Mouse (Mus musculus): Measurements from ENCODE around the gene Flt1. TPM values are rescaled to one million over a fixed set of nuclear protein-coding genes. Genes with fewer than 3 reads are reported as not detected.

Flt1 gene
- 11.1 and 12.0 TPM in 2 replicates for polyA plus RNA-seq (2015; fragmentation: Nextera tagmentation; extraction: Ambion mirVana)

DNA sequence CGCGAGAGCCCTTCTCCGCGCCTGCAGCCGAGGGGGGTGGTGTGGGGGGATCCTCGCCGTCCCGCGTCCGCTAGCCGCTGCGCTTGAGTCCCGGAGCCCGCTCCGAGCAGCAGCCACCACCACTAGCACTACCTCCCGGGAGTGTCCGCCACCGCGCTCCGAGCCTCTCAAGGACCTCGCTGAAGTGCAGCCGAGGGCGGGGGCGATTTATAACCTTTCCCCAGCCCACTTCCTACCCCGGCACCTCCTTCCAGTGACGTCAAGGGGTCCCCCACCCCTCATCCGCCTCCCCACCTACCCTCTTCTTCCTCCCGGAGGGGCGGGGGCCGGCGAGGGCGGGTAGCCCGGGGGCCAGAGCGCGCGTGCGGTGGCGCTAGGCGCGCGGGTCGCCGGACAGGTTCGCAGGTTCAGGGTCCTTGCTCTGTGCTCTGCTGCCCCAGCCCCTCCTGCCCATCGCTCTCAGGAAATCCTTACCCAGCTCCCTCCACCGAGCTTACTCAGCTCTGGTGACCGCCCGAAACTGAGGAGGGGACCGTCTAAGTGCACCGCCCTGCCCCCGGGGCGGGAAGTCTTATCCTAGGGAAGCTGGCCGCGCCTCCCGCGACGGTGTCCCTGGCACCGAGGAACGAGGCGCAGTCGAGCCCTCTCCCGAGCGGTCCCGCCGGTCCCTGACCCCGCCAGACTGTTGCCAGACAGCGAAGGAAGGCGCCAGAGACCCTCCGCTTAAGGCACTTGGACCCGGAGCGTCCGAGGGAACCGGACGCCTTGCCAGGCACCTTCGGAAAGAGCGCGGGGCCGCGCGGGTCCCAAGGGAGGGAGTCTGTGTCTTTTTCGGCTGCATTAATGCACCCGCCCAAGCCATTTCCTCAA, at the start of gene Flt1:
Flt1 (minus strand) TSS at position 181 of the 870 bp plus-strand sequence.
- H3K4me3 ChIP-seq = peak within 1 kb of the TSS; percentile 43
- no peak within 1 kb of the TSS for H3K27ac ChIP-seq
- WGBS = under 1% methylated on average over 79 of the region's 82 CpGs
- no peaks in the 10 kb centered on the region for H3K36me3 ChIP-seq
- H3K27me3 ChIP-seq = peaks cover 95% of the 10 kb centered on the region
- ATAC-seq (ENCODE audit: low FRiP score) = peak; percentile 60
- H3K9ac ChIP-seq = peak within 1 kb of the TSS; percentile 58
- no peaks in the 10 kb centered on the region for H3K9me3 ChIP-seq
- H3K4me2 ChIP-seq = peak within 1 kb of the TSS; percentile 65
- H3K4me1 ChIP-seq (replicated peaks) = peaks cover 18% of the 10 kb centered on the region

DNA sequence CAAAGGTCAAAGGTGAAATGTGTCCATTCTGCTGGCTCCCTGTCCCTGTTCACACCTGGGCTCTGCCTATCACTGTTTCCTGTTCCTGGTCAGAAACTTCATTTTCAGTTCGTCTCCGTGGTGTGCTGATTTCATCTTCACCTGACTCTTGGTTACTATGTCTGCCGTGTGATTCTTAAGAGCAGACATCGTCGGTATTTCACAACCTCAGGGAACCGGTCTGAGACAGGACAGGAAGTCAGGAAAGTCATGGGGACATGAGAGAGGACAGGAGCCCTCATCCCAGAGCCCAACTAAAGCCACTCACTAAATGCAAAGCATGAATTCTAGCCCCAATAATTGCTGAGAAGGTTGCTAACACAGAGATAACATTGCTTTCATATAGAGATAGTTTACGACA, 49.4 kb upstream of the Flt1 start:
- Histone ChIP-seq H3K36me3 (no peaks in the 10 kb centered on the region), H3K4me3 (no peak overlapping the region), H3K27ac (no peak overlapping the region), H3K4me1 (replicated peaks) (no peaks in the 10 kb centered on the region), H3K27me3 (no peaks in the 10 kb centered on the region), H3K4me2 (no peak overlapping the region), H3K9ac (no peak overlapping the region), H3K9me3 (no peaks in the 10 kb centered on the region)
- ATAC-seq (ENCODE audit: low FRiP score) = no peak
- WGBS = 88% methylated on average over 7 of the region's 7 CpGs

DNA sequence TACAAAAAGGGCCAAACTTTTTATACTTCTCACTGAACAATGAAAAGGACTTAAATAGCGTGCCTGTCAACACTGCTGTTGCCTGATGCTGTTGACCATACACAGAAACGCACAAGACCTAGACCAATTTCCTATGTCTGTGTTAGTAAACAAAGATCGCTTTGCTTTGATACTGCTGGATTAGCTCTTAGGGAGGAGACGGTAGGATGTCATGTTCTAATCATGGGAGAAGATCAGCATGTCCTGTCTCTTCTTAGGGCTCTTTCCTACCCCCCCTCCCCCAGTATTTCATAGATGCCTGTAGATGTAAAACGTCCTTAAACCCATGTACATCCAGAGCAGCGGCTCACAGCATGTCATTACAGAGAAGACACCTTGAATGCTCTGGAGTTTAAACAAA, 44.1 kb upstream of the Flt1 start:
- no peaks in the 10 kb centered on the region for H3K36me3 ChIP-seq
- no peaks in the 10 kb centered on the region; the same call in 1 of the 2 replicates for H3K4me1 ChIP-seq (replicated peaks)
- no peak for ATAC-seq (ENCODE audit: low FRiP score)
- no peaks in the 10 kb centered on the region for H3K9me3 ChIP-seq
- no peaks in the 10 kb centered on the region for H3K27me3 ChIP-seq
- H3K27ac ChIP-seq = no peak overlapping the region
- H3K4me2 ChIP-seq = no peak overlapping the region
- no peak overlapping the region for H3K4me3 ChIP-seq
- H3K9ac ChIP-seq = no peak overlapping the region
- WGBS = 84% methylated on average over 6 of the region's 6 CpGs

DNA sequence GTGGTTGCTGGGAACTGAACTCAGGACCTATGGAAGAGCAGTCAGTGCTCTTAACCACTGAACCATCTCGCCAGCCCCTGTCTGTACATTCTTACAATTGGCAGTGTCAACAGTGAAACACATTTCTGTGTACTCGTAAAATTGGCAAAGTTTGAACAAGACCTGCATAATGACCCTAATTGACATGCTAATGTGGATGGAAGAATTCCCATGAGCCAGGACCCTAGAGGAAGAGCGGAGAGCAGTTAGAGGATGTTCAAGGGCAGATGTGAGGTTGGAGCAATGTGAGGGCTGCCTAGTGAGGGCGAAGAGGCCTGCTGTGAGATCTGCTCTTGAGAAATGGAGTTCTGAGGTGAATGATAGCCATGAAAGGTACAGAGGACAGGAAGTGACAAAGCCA, 38.2 kb upstream of the Flt1 start:
- H3K9me3 ChIP-seq = no peaks in the 10 kb centered on the region
- no peaks in the 10 kb centered on the region; the same call in 1 of the 2 replicates for H3K4me1 ChIP-seq (replicated peaks)
- no peak overlapping the region for H3K27ac ChIP-seq
- WGBS = 80% methylated on average over 4 of the region's 4 CpGs
- no peak overlapping the region for H3K9ac ChIP-seq
- no peak for ATAC-seq (ENCODE audit: low FRiP score)
- H3K4me2 ChIP-seq = no peak overlapping the region
- H3K4me3 ChIP-seq = no peak overlapping the region
- 0 out of 2 replicates have a peak, but pooled peaks cover 4% of the 10 kb centered on the region for H3K27me3 ChIP-seq
- no peaks in the 10 kb centered on the region for H3K36me3 ChIP-seq

DNA sequence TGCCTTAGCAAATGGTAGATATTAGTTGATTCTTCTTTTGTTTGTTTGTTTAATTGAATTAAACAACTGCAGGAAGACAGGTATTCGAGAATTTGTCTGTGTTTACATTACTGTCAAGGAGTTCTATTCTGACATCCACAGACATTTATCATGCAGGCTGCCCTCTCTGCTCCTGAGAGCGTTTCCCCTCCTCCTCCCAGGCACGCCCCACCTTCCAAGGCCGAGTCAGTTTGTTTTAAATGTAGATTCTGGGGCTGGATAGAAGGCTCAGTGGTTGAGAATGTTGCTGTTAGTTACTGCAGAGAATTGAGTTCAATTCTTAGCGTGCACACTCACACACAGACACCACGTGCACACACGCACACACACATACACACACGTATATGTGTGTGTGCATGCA, 36.2 kb upstream of the Flt1 start:
- Histone ChIP-seq H3K27ac (no peak overlapping the region), H3K36me3 (no peaks in the 10 kb centered on the region), H3K4me1 (replicated peaks) (no peaks in the 10 kb centered on the region), H3K9ac (no peak overlapping the region), H3K4me3 (no peak overlapping the region), H3K9me3 (no peaks in the 10 kb centered on the region), H3K27me3 (0 out of 2 replicates have a peak, but pooled peaks cover 4% of the 10 kb centered on the region), H3K4me2 (no peak overlapping the region)
- 22% methylated on average over 8 of the region's 8 CpGs for WGBS
- no peak for ATAC-seq (ENCODE audit: low FRiP score)

DNA sequence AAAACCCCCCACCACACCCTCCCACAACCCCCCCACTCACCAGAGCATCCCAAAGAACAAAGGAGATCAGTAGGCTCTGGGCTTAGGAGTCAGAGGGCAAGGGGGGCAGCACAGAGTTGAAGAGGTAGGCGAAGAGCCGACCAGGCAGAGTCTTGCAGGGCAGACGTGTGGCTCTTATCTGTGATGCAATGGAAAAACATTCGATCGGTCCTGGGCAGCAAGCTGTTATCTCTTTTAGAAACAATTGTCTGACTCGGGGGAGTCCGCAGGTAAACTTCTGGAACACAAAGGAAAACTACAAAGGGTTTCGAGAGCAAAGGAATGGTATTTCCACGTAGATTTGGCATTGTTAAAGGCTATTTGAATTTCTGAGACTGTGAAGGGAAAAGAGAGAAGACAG, 35.5 kb upstream of the Flt1 start:
- 8% methylated on average over 9 of the region's 9 CpGs for WGBS
- no peaks in the 10 kb centered on the region for H3K36me3 ChIP-seq
- H3K9me3 ChIP-seq = no peaks in the 10 kb centered on the region

DNA sequence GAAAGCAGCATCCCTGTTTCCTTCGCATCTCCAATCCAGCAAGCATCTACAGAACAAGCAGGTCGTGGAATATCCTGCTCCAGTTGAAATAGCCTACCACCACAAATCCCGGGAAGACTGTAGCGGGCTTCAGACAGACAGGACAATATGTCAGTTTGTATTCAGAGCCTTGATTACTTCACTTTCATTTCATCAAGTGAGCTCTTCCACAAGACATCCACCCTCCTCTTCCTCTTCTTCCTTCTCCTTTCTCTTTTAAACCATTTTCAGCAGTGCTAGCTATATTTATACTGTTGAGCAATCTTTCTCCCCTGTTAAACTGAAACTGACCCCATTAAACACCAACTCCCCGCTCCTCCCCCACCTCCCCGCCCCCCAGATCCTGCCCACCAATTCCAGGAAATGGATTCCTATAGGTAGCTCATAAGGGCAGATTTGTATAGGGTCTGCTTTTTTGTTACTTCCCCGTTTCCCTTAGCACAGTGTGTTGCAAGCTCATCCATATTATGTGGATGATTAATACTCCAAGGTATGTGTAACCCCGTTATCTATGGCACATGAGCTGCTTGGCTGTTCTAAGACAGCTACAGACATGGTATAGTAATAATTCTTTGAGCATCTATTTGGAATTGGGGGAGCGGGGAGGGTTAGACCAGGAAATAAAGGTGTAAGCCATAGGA, 33.0 kb upstream of the Flt1 start:
- no peak for ATAC-seq (ENCODE audit: low FRiP score)
- Histone ChIP-seq H3K27me3 (peaks cover 16% of the 10 kb centered on the region), H3K9ac (no peak overlapping the region), H3K36me3 (no peaks in the 10 kb centered on the region), H3K9me3 (no peaks in the 10 kb centered on the region), H3K27ac (no peak overlapping the region), H3K4me3 (no peak overlapping the region), H3K4me2 (0 out of 2 replicates have a peak overlapping the region, but pooled peaks have one; percentile 13), H3K4me1 (replicated peaks) (no peaks in the 10 kb centered on the region)
- WGBS = 80% methylated on average over 9 of the region's 9 CpGs

More for the DNA sequence above, 35.5 kb upstream of the Flt1 start:
- H3K27ac ChIP-seq = no peak overlapping the region
- no peaks in the 10 kb centered on the region for H3K4me1 ChIP-seq (replicated peaks)
- H3K4me3 ChIP-seq = no peak overlapping the region
- H3K4me2 ChIP-seq = no peak overlapping the region
- no peak overlapping the region for H3K9ac ChIP-seq
- H3K27me3 ChIP-seq = 0 out of 2 replicates have a peak, but pooled peaks cover 4% of the 10 kb centered on the region
- ATAC-seq (ENCODE audit: low FRiP score) = no peak

DNA sequence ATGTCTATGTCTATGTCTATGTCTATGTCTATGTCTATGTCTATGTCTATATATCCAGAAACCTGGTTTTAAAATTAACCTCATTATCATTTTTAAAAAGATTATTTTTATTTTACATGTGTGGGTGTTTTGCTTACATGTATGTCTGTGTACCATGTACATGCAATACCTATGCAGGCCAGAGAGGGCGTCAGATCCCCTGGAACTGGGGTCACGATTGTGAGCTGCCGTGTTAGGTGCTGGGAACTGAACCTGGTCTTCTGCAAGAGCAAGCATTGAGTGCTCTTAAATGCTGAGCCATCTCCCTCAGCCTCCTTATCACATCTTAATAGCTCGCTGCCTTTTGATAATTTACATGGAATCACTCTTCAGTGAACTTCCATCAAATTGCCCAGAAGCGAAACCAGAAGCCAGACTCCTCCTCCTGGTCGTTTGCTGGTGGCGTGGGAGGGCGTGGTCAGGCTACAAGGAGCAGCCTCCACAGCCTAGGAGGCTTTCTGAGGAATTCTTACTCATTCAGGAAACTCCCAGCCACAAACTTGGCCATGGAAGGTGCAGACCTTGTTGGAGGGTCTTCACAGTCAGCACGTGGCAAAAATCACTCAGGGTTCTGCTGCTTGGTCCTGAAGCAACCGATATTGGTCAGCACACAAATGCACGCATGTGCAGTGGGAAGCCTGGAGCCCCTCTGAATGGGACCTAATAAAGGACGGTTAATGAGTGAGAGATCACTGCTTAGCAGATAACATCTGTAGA, 32.2 kb upstream of the Flt1 start:
- no peak overlapping the region for H3K4me3 ChIP-seq
- H3K36me3 ChIP-seq = no peaks in the 10 kb centered on the region
- ATAC-seq (ENCODE audit: low FRiP score) = no peak
- no peaks in the 10 kb centered on the region for H3K9me3 ChIP-seq
- 64% methylated on average over 12 of the region's 12 CpGs for WGBS
- no peak overlapping the region for H3K27ac ChIP-seq
- H3K27me3 ChIP-seq = peaks cover 23% of the 10 kb centered on the region
- 0 out of 2 replicates have a peak overlapping the region, but pooled peaks have one; percentile 13 for H3K4me2 ChIP-seq
- H3K9ac ChIP-seq = no peak overlapping the region
- peaks cover 3% of the 10 kb centered on the region for H3K4me1 ChIP-seq (replicated peaks)

DNA sequence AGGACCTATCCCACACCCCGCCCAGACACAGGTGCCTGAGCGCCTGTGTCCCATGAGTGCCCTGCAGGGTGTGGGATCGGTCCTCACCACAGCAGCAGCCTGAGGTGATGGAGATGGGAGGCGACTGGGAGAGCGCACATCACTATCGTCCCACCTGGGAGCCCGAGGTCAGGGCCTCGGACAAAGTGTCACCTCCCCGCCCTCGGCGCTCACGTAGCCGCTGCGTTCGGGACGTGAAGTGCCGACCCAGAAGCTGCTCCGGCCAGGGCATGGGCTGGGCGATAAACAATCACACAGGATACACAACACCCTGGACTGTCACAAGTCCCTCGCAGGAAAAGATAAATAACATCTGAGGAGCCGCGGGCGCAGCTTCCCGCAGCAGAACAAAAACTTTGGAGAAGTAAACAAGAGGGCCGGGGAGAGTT, 27.1 kb upstream of the Flt1 start:
- Histone ChIP-seq H3K27me3 (peaks cover 65% of the 10 kb centered on the region), H3K9ac (no peak overlapping the region; the same call in 1 of the 2 replicates), H3K4me3 (peak overlapping the region; percentile 18), H3K4me2 (peak overlapping the region; percentile 40), H3K9me3 (no peaks in the 10 kb centered on the region), H3K4me1 (replicated peaks) (peaks cover 23% of the 10 kb centered on the region), H3K27ac (no peak overlapping the region), H3K36me3 (no peaks in the 10 kb centered on the region)
- ATAC-seq (ENCODE audit: low FRiP score) = no peak
- under 1% methylated on average over 25 of the region's 25 CpGs for WGBS

DNA sequence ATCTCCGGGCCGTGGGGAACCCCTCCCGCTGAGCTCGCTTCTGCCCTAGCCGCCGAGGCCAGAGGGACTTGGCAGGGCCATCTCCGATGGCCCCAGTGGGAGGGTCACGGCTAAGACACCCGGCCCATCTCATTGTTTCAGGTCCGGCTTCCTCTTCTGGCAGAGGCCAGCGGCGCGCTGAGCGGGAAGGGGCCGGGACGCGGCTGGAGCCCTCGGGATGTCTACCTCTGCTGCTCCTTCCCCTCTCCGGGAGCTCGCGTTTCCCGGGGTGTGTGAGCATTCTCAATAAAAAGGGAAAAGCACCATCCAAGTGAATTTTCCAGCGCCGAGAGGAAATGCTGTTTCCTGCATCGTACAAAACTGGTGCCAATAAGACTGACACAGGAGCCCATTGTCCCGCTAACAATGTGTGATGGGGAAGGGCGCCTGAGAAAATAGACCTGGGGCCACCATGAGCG, 25.9 kb upstream of the Flt1 start:
- ATAC-seq (ENCODE audit: low FRiP score) = peak; percentile 39; the same call in 1 of the 2 replicates
- under 1% methylated on average over 28 of the region's 28 CpGs for WGBS
- peak overlapping the region; percentile 61 for H3K4me2 ChIP-seq
- H3K27ac ChIP-seq = no peak overlapping the region
- peak overlapping the region; percentile 39 for H3K4me3 ChIP-seq
- H3K4me1 ChIP-seq (replicated peaks) = peaks cover 26% of the 10 kb centered on the region
- no peaks in the 10 kb centered on the region for H3K9me3 ChIP-seq
- H3K27me3 ChIP-seq = peaks cover 74% of the 10 kb centered on the region
- H3K36me3 ChIP-seq = no peaks in the 10 kb centered on the region
- H3K9ac ChIP-seq = peak overlapping the region; percentile 65

DNA sequence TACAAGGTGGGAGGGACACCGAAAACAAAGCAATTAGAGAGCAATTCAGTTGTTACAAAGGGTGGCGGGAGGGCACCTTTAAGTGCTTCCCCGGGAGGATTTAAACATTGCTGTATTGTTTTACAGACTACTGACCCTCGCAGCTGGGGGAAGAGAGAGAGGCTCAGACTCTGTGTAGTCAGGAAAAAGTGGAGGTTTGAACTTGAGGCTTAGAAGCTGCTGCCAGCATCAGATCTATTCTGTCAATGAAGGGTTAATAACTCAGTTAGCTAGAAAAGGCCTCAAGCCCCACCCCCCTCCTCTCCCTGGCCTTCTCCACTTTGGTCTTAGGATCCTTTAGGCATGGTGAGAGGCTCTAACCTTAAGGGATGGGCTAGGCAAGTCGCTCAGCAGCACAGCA, 24.2 kb upstream of the Flt1 start:
- 8% methylated on average over 5 of the region's 5 CpGs for WGBS
- Histone ChIP-seq H3K27me3 (peaks cover 85% of the 10 kb centered on the region), H3K4me2 (no peak overlapping the region), H3K9ac (no peak overlapping the region), H3K4me3 (no peak overlapping the region), H3K4me1 (replicated peaks) (peaks cover 26% of the 10 kb centered on the region), H3K9me3 (no peaks in the 10 kb centered on the region), H3K36me3 (no peaks in the 10 kb centered on the region), H3K27ac (no peak overlapping the region)
- no peak for ATAC-seq (ENCODE audit: low FRiP score)
